Mouse (Mus musculus) heart, embryonic 10.5 days (tissue): ENCODE measurements at regions not wholly inside any gene's neighbourhood (a gene's known extent, or its start where the extent isn't known, plus 50 kb on each side); places are given as distances from the start of the nearest gene placed in this dataset.
A peak's percentile ranks its signal among the peaks of the same experiment; 100 is the strongest.

ENCODE experiments used
- DNase-seq: peaks from one replicate; pipeline ENCODE4 v3.0.0-alpha.2; 2017; ENCODE audit warnings: low spot score
- H3K27ac ChIP-seq: fragments of 300-500 bp; sonication (generic); 2 replicates; pipeline ENCODE4 v1.5.1; 2016; ENCODE audit warnings: mild to moderate bottlenecking
- H3K27me3 ChIP-seq: fragments of 300-500 bp; sonication (generic); 2 replicates; pipeline ENCODE4 v1.6.1; 2016; ENCODE audit warnings: mild to moderate bottlenecking; ENCODE audit not compliant: poor library complexity, insufficient read depth, severe bottlenecking
- H3K36me3 ChIP-seq: fragments of 300-500 bp; sonication (generic); 2 replicates; pipeline ENCODE4 v1.6.1; 2016; ENCODE audit warnings: mild to moderate bottlenecking, moderate library complexity
- H3K4me1 ChIP-seq: fragments of 300-500 bp; sonication (generic); 2 replicates; pipeline ENCODE4 v1.6.1; 2016; ENCODE audit warnings: mild to moderate bottlenecking
- H3K4me3 ChIP-seq: fragments of 300-500 bp; sonication (generic); 2 replicates; pipeline ENCODE4 v1.5.1; 2016; ENCODE audit warnings: mild to moderate bottlenecking, moderate library complexity
- H3K9me3 ChIP-seq: fragments of 300-500 bp; sonication (generic); 2 replicates; pipeline ENCODE4 v1.6.1; 2016; ENCODE audit warnings: mild to moderate bottlenecking, moderate library complexity
- WGBS: fragments of 180-500 bp; shearing (Covaris S2); methylation state at CpG from one replicate; pipeline ENCODE4 v1.1.7; 2016; 5-methylcytosine and 5-hydroxymethylcytosine counted together

- Histone ChIP-seq H3K4me1 (peaks cover 6% of the 10 kb centered on the region; the same call in 1 of the 2 replicates), H3K4me3 (no peak overlapping the region), H3K27me3 (no peaks in the 10 kb centered on the region), H3K27ac (no peak overlapping the region), H3K9me3 (no peaks in the 10 kb centered on the region), H3K36me3 (no peaks in the 10 kb centered on the region)
- DNase-seq = no peak
- WGBS = 51% methylated on average over 11 of the region's 11 CpGs
Observed at GRCm38 (mm10) chr4:89485981-89486531, 175.2 kb upstream of the Cdkn2b start.

- Histone ChIP-seq H3K27ac (no peak overlapping the region), H3K36me3 (no peaks in the 10 kb centered on the region), H3K9me3 (no peaks in the 10 kb centered on the region), H3K4me3 (no peak overlapping the region), H3K27me3 (no peaks in the 10 kb centered on the region), H3K4me1 (no peaks in the 10 kb centered on the region; the same call in 1 of the 2 replicates)
- peak; percentile 79 for DNase-seq
- WGBS = 56% methylated on average over 12 of the region's 12 CpGs
Observed at GRCm38 (mm10) chr4:89478646-89479237, 167.9 kb upstream of the Cdkn2b start.

GRCm38 (mm10) chr4:89475848-89476247 lies 165.0 kb upstream of the Cdkn2b start:
- H3K4me3 ChIP-seq = no peak overlapping the region
- 68% methylated on average over 3 of the region's 3 CpGs for WGBS

GRCm38 (mm10) chr4:89474836-89475541 lies 164.2 kb upstream of the Cdkn2b start:
- no peak overlapping the region for H3K27ac ChIP-seq
- WGBS = 69% methylated on average over 7 of the region's 7 CpGs
- no peak for DNase-seq
- H3K36me3 ChIP-seq = no peaks in the 10 kb centered on the region
- H3K4me3 ChIP-seq = no peak overlapping the region
- no peaks in the 10 kb centered on the region for H3K27me3 ChIP-seq
- H3K4me1 ChIP-seq = no peaks in the 10 kb centered on the region; the same call in 1 of the 2 replicates
- no peaks in the 10 kb centered on the region for H3K9me3 ChIP-seq

More at GRCm38 (mm10) chr4:89475848-89476247, 165.0 kb upstream of the Cdkn2b start:
- DNase-seq = no peak
- Histone ChIP-seq H3K36me3 (no peaks in the 10 kb centered on the region), H3K4me1 (no peaks in the 10 kb centered on the region; the same call in 1 of the 2 replicates), H3K27ac (no peak overlapping the region), H3K9me3 (no peaks in the 10 kb centered on the region), H3K27me3 (no peaks in the 10 kb centered on the region)

GRCm38 (mm10) chr4:89471426-89471825 lies 160.6 kb upstream of the Cdkn2b start:
- H3K36me3 ChIP-seq = no peaks in the 10 kb centered on the region
- no peak for DNase-seq
- no peak overlapping the region for H3K4me3 ChIP-seq
- H3K27me3 ChIP-seq = no peaks in the 10 kb centered on the region
- H3K27ac ChIP-seq = no peak overlapping the region
- 92% methylated on average over 1 of the region's 1 CpGs for WGBS
- H3K4me1 ChIP-seq = no peaks in the 10 kb centered on the region; the same call in 1 of the 2 replicates
- H3K9me3 ChIP-seq = no peaks in the 10 kb centered on the region

GRCm38 (mm10) chr4:89470756-89471155 lies 159.9 kb upstream of the Cdkn2b start:
- no peak overlapping the region for H3K27ac ChIP-seq
- no peaks in the 10 kb centered on the region for H3K36me3 ChIP-seq
- H3K9me3 ChIP-seq = no peaks in the 10 kb centered on the region
- H3K4me3 ChIP-seq = no peak overlapping the region
- H3K4me1 ChIP-seq = no peaks in the 10 kb centered on the region; the same call in 1 of the 2 replicates
- no peaks in the 10 kb centered on the region for H3K27me3 ChIP-seq
- 79% methylated on average over 2 of the region's 2 CpGs for WGBS
- DNase-seq = no peak

- H3K9me3 ChIP-seq = no peaks in the 10 kb centered on the region
- no peaks in the 10 kb centered on the region; the same call in 1 of the 2 replicates for H3K4me1 ChIP-seq
- 0 out of 2 replicates have a peak overlapping the region, but pooled peaks have one; percentile 6 for H3K27ac ChIP-seq
- H3K36me3 ChIP-seq = no peaks in the 10 kb centered on the region
- WGBS = 47% methylated on average over 8 of the region's 8 CpGs
- H3K27me3 ChIP-seq = no peaks in the 10 kb centered on the region
- DNase-seq = no peak
- no peak overlapping the region for H3K4me3 ChIP-seq
Observed at GRCm38 (mm10) chr4:89469883-89470282, 159.0 kb upstream of the Cdkn2b start.

GRCm38 (mm10) chr4:89469406-89469805 lies 158.6 kb upstream of the Cdkn2b start:
- Histone ChIP-seq H3K27ac (peak overlapping the region; percentile 6; the same call in 1 of the 2 replicates), H3K36me3 (no peaks in the 10 kb centered on the region), H3K4me3 (no peak overlapping the region), H3K4me1 (no peaks in the 10 kb centered on the region), H3K27me3 (no peaks in the 10 kb centered on the region), H3K9me3 (no peaks in the 10 kb centered on the region)
- DNase-seq = no peak
- 49% methylated on average over 3 of the region's 3 CpGs for WGBS

- Histone ChIP-seq H3K27me3 (no peaks in the 10 kb centered on the region), H3K36me3 (no peaks in the 10 kb centered on the region), H3K27ac (no peak overlapping the region), H3K9me3 (no peaks in the 10 kb centered on the region), H3K4me3 (no peak overlapping the region), H3K4me1 (no peaks in the 10 kb centered on the region)
- WGBS = 86% methylated on average over 3 of the region's 3 CpGs
- no peak for DNase-seq
Observed at GRCm38 (mm10) chr4:89466766-89467165, 155.9 kb upstream of the Cdkn2b start.

GRCm38 (mm10) chr4:89463121-89463520 lies 152.3 kb upstream of the Cdkn2b start:
- Histone ChIP-seq H3K36me3 (no peaks in the 10 kb centered on the region), H3K27ac (no peak overlapping the region), H3K9me3 (no peaks in the 10 kb centered on the region), H3K27me3 (no peaks in the 10 kb centered on the region), H3K4me1 (no peaks in the 10 kb centered on the region), H3K4me3 (no peak overlapping the region)
- no peak for DNase-seq
- WGBS = 85% methylated on average over 4 of the region's 4 CpGs

- DNase-seq = no peak
- Histone ChIP-seq H3K9me3 (no peaks in the 10 kb centered on the region), H3K4me1 (no peaks in the 10 kb centered on the region), H3K36me3 (no peaks in the 10 kb centered on the region), H3K27ac (no peak overlapping the region), H3K4me3 (no peak overlapping the region), H3K27me3 (no peaks in the 10 kb centered on the region)
- 67% methylated on average over 7 of the region's 7 CpGs for WGBS
Observed at GRCm38 (mm10) chr4:89460170-89460762, 149.4 kb upstream of the Cdkn2b start.

GRCm38 (mm10) chr4:89459346-89459666 lies 148.5 kb upstream of the Cdkn2b start:
- Histone ChIP-seq H3K27me3 (no peaks in the 10 kb centered on the region), H3K36me3 (no peaks in the 10 kb centered on the region), H3K4me3 (no peak overlapping the region), H3K27ac (no peak overlapping the region), H3K4me1 (no peaks in the 10 kb centered on the region), H3K9me3 (no peaks in the 10 kb centered on the region)
- no peak for DNase-seq
- WGBS = 80% methylated on average over 1 of the region's 1 CpGs
